Mouse (Mus musculus): ENCODE results near the gene Tlcd2.

DNA sequence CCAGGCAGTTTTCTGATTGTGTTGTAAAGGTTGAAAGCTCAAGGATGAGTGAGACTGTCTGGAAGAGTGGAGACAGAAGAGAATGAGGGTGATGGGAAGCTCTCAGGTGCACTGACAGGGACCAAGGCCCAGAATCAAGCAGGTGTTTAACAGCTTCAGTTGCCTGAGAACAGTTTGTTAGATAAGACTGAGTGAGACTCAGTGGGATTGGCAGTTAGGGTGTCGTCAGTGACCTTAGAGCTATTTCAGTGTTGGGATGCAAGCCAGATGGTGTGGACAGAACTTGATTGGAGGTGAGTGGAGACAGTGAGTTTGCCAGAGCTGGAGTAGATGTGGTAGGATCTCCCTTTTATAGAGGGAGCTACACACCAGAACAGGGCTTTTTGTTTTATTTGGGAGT is 36.6 kb downstream of the Tlcd2 start:
- TF ChIP-seq CTCF (IDR thresholded peaks at IDR 0.05; ENCODE audit: borderline replicate concordance, insufficient read depth, low read length) (no peak), POLR2A (IDR thresholded peaks at IDR 0.05; ENCODE audit: low read depth, low read length) (no peak)
